Mouse (Mus musculus) heart, postnatal 0 days (tissue): ENCODE measurements at regions not wholly inside any gene's neighbourhood (a gene's known extent, or its start where the extent isn't known, plus 50 kb on each side); places are given as distances from the start of the nearest gene placed in this dataset.

ENCODE experiments used
- CTCF ChIP-seq: IDR thresholded peaks from 2 replicates; pipeline ENCODE4 v1.5.1; 2016; ENCODE audit warnings: antibody characterized with exemption, control low read depth, low read depth
- EP300 ChIP-seq: IDR thresholded peaks from 2 replicates; pipeline ENCODE4 v1.6.1; 2016; ENCODE audit warnings: antibody characterized with exemption, low read depth

DNA sequence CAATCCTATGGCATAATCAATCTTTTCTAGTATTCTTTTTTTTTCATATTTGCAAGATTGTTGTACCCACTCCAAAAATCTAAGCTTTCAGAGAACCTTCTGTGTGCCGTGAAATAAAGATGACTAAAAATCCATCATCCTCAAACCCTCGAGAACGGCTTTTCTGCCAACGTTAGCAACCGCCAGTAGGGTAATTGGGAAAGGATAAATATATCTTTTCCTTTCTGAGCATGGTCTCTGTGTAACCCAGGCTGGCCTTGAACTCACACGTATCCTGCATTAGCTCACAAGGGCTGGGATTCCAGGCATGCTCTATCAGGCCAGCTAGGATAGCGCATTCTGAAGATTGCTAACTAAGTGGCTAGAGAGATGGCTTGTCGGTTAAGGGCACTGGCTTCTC is 117.9 kb upstream of the Sgk1 start:
- no peak for TF ChIP-seq CTCF
- TF ChIP-seq EP300: no peak
